Mouse (Mus musculus) kidney, adult 2 months (tissue): ENCODE data around the gene Rnd2.

Experiments used
- CTCF ChIP-seq: fragments of 200-500 bp; conservative IDR thresholded peaks from 2 replicates; pipeline ENCODE4 v1.5.1; 2011; ENCODE audit warnings: low read depth, mild to moderate bottlenecking, control low read depth, low read length, moderate library complexity, mixed read lengths; ENCODE audit not compliant: insufficient read depth, insufficient read length
- POLR2A ChIP-seq: fragments of 200-500 bp; IDR thresholded peaks from one replicate; pipeline ENCODE4 v1.6.1; 2011; ENCODE audit warnings: low read depth, low read length, control low read depth

GRCm38 (mm10) chr11:101448274-101448746 lies 16.5 kb upstream of the Rnd2 start, which contains the start of gene Ifi35:
- TF ChIP-seq CTCF (no peak), POLR2A (peak; percentile 75)
